Mouse (Mus musculus) megakaryocyte, embryonic 14.5 days (primary cell): ENCODE results near the gene Shroom2.

Experiments used
- FLI1 ChIP-seq: IDR thresholded peaks from 2 replicates; pipeline ENCODE4 v1.6.1; 2012; ENCODE audit warnings: low read length, inconsistent platforms, mixed read lengths
- GATA1 ChIP-seq: IDR thresholded peaks from 3 replicates; pipeline ENCODE4 v1.6.1; 2012; ENCODE audit warnings: mixed read lengths, low read length, inconsistent platforms, borderline replicate concordance

DNA sequence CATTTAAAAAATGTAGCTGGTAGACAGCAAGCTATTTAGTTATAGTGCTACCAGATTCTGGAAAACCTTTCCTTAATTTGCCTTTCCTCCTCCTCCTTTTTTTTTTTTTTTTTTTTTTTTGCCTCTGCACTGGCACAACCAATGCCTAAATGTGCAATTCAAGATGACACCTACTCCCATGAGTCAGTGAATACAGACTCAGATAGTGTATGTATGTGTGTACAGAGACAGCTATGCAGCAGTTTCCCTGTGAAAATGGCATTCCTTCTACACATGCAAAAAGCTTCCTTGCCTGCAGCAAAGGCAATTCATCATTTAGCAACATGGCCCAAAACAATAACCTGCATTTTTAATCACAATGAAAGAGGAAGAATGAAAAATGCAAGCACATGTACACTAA is 126.1 kb downstream of the Shroom2 start:
- no peak for TF ChIP-seq FLI1
- TF ChIP-seq GATA1, result no peak
